Mouse (Mus musculus) cerebellum, postnatal 4 days (tissue): Measurements from ENCODE around the gene Pex26.

Experiments used
- DNase-seq, 2 experiments: peaks; one replicate each; pipeline ENCODE4 v3.0.0; 2022; ENCODE audit warnings: low spot score in 2 of 2, mixed read lengths in 1 of 2

Gene Pex26

GRCm38 (mm10) chr6:121238209-121238608 lies 54.7 kb downstream of the Pex26 start:
- DNase-seq = no peak

- DNase-seq = no peak
These were observed 58.3 kb downstream of the Pex26 start for GRCm38 (mm10) chr6:121241780-121242179.

GRCm38 (mm10) chr6:121243161-121243560 lies 59.7 kb downstream of the Pex26 start:
- no peak for DNase-seq

- DNase-seq = peak; percentile 54 to 71
These were observed 61.9 kb downstream of the Pex26 start, which contains the start of gene Usp18 for GRCm38 (mm10) chr6:121245127-121246036. TSS of gene Usp18 (plus strand) at chr6:121245906.

- DNase-seq = no peak
These were observed 62.5 kb downstream of the Pex26 start for GRCm38 (mm10) chr6:121246037-121246361.
